17 mouse cellular contexts compared by ENCODE assay signal in the genomic region with DNA sequence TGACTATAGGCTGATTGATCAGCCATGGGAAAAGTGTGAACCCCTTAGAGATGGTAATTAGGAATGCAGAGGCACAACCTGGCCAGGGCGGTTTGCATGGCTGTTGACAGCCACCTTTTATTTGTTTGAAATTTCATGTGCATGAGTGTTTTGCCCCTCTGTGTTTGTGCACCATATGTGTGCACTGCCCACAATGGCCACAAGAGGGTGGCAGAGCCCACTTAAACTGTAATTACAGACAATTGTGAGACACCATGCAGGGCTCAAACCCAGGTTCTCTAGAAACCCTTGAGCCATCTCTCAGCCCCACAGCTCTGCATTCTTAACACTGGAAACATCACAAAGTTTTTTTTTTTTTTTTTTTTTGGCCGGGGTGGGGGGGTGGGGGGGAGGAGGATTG. TPM values are rescaled to one million over a fixed set of nuclear protein-coding genes. Genes with fewer than 3 reads are reported as not detected.
A peak's percentile ranks its signal among the peaks of the same experiment; 100 is the strongest.
DNase-seq lines count a peak whose midpoint lies in the region; ATAC-seq and TF ChIP-seq lines count a peak whose summit lies in the region.
"Had no signal": no experiment of that assay in that cellular context is flagged by ENCODE, and none has a peak within 500 bp of the region (broad histone marks: within the 10 kb centered on the region; RNA-seq: fewer than 3 reads in every experiment).

No protein-coding gene starts in this region.

- no peak for ATAC-seq in hindbrain, postnatal 0 days
- no peak for ATAC-seq in hindbrain, embryonic 14.5 days (ENCODE audit: low FRiP score)
- no peak for ATAC-seq in lung, postnatal 0 days
- ATAC-seq in G1E (ENCODE audit: extremely low read depth, insufficient number of reproducible peaks, low FRiP score, poor library complexity, severe bottlenecking), result no peak

- WGBS in hindbrain, postnatal 0 days, result 93% methylated on average over 2 of the region's 2 CpGs
- 94% methylated on average over 2 of the region's 2 CpGs for WGBS in hindbrain, embryonic 14.5 days
- WGBS in lung, postnatal 0 days, result 95% methylated on average over 2 of the region's 2 CpGs
- WGBS in lung, adult 2 months, result 85% methylated on average over 2 of the region's 2 CpGs
- 94% methylated on average over 2 of the region's 2 CpGs for WGBS in small intestine, adult 2 months

- H3K4me2 ChIP-seq in hindbrain, postnatal 0 days (ENCODE audit: low read depth, low read length), result no peak overlapping the region
- no peak overlapping the region for H3K4me2 ChIP-seq in hindbrain, embryonic 14.5 days (replicated peaks)
- no peak overlapping the region for H3K4me2 ChIP-seq in lung, postnatal 0 days (replicated peaks; ENCODE audit: low read depth, low read length)
- H3K4me2 ChIP-seq: hindbrain, embryonic 15.5 days; kidney, embryonic 15.5 days had no signal

- no peak for TF ChIP-seq POLR2A in lung, adult 2 months (IDR thresholded peaks at IDR 0.05; ENCODE audit: borderline replicate concordance, extremely low read depth, low read depth, low read length)
- TF ChIP-seq POLR2A in small intestine, adult 2 months (IDR thresholded peaks at IDR 0.05; ENCODE audit: low read depth, low read length), result no peak

- no peak for DNase-seq in hindbrain, postnatal 0 days (ENCODE audit: low spot score)
- DNase-seq in hindbrain, embryonic 14.5 days (ENCODE audit: low spot score), result no peak
- no peak for DNase-seq in lung, postnatal 0 days (ENCODE audit: low spot score)
- DNase-seq in lung, adult 2 months, result no peak
- no peak for DNase-seq in G1E (ENCODE audit: low spot score)
- no peak for DNase-seq in thymus, postnatal 14 days
- DNase-seq: adrenal gland, postnatal 10 days; layer of hippocampus, adult 9-11 months; spleen, adult 18-20 months had no signal

- no peak overlapping the region for H3K27ac ChIP-seq in hindbrain, postnatal 0 days
- H3K27ac ChIP-seq in hindbrain, embryonic 14.5 days, result no peak overlapping the region
- H3K27ac ChIP-seq in lung, postnatal 0 days (ENCODE audit: low read length), result no peak overlapping the region
- no peak overlapping the region for H3K27ac ChIP-seq in small intestine, adult 2 months (ENCODE audit: insufficient read depth, low read depth, low read length)
- H3K27ac ChIP-seq: hindbrain, embryonic 15.5 days; kidney, embryonic 15.5 days had no signal

- peaks cover 11% of the 10 kb centered on the region; the same call in 1 of the 2 replicates for H3K4me1 ChIP-seq in hindbrain, postnatal 0 days (ENCODE audit: insufficient read depth, low read length)
- H3K4me1 ChIP-seq in hindbrain, embryonic 14.5 days (replicated peaks; ENCODE audit: control insufficient read depth, insufficient read depth, low read length), result no peaks in the 10 kb centered on the region
- no peaks in the 10 kb centered on the region for H3K4me1 ChIP-seq in lung, postnatal 0 days (ENCODE audit: insufficient read depth, low read depth, low read length)
- no peaks in the 10 kb centered on the region for H3K4me1 ChIP-seq in lung, adult 2 months (ENCODE audit: control insufficient read depth, insufficient read depth, low read length)
- no peaks in the 10 kb centered on the region for H3K4me1 ChIP-seq in G1E (ENCODE audit: insufficient read depth, low read depth, low read length)
- no peaks in the 10 kb centered on the region; the same call in 1 of the 2 replicates for H3K4me1 ChIP-seq in small intestine, adult 2 months (ENCODE audit: control insufficient read depth, insufficient read depth, insufficient read length, low read length)

- H3K27me3 ChIP-seq in hindbrain, postnatal 0 days (ENCODE audit: insufficient read depth, low read length), result no peaks in the 10 kb centered on the region
- H3K27me3 ChIP-seq in hindbrain, embryonic 14.5 days (ENCODE audit: control insufficient read depth, insufficient read depth, low read length), result no peaks in the 10 kb centered on the region
- H3K27me3 ChIP-seq in lung, postnatal 0 days (replicated peaks; ENCODE audit: insufficient read depth, low read length), result no peaks in the 10 kb centered on the region
- no peaks in the 10 kb centered on the region for H3K27me3 ChIP-seq in G1E (ENCODE audit: insufficient read depth, low read length)
- H3K27me3 ChIP-seq in small intestine, adult 2 months (ENCODE audit: control insufficient read depth, insufficient read depth, low read length), result no peaks in the 10 kb centered on the region
- H3K27me3 ChIP-seq: hindbrain, embryonic 15.5 days; kidney, embryonic 15.5 days had no signal

- H3K36me3 ChIP-seq in hindbrain, postnatal 0 days (ENCODE audit: insufficient read depth, low read length), result no peaks in the 10 kb centered on the region
- no peaks in the 10 kb centered on the region for H3K36me3 ChIP-seq in hindbrain, embryonic 14.5 days (replicated peaks; ENCODE audit: control insufficient read depth, insufficient read depth)
- no peaks in the 10 kb centered on the region for H3K36me3 ChIP-seq in lung, postnatal 0 days (ENCODE audit: insufficient read depth, low read length)
- H3K36me3 ChIP-seq in G1E (replicated peaks), result no peaks in the 10 kb centered on the region
- no peaks in the 10 kb centered on the region for H3K36me3 ChIP-seq in small intestine, adult 2 months (ENCODE audit: control insufficient read depth, insufficient read depth, low read length)
- H3K36me3 ChIP-seq: hindbrain, embryonic 15.5 days; kidney, embryonic 15.5 days had no signal

- no peaks in the 10 kb centered on the region for H3K9me3 ChIP-seq in hindbrain, postnatal 0 days (ENCODE audit: low read length)
- peaks cover 3% of the 10 kb centered on the region; the same call in 1 of the 2 replicates for H3K9me3 ChIP-seq in hindbrain, embryonic 14.5 days (ENCODE audit: control insufficient read depth, low read length)
- no peaks in the 10 kb centered on the region for H3K9me3 ChIP-seq in lung, postnatal 0 days (ENCODE audit: low read length)
- H3K9me3 ChIP-seq in G1E (replicated peaks), result peaks cover 35% of the 10 kb centered on the region

- no peak overlapping the region for H3K4me3 ChIP-seq in hindbrain, postnatal 0 days (ENCODE audit: low read length)
- no peak overlapping the region for H3K4me3 ChIP-seq in hindbrain, embryonic 14.5 days (replicated peaks; ENCODE audit: low read length)
- H3K4me3 ChIP-seq in lung, postnatal 0 days (ENCODE audit: low read depth, low read length), result no peak overlapping the region
- no peak overlapping the region for H3K4me3 ChIP-seq in lung, adult 2 months (replicated peaks; ENCODE audit: extremely low read depth, low read depth, low read length)
- no peak overlapping the region for H3K4me3 ChIP-seq in G1E (ENCODE audit: low read depth, low read length)
- H3K4me3 ChIP-seq in small intestine, adult 2 months (ENCODE audit: low read depth, low read length), result no peak overlapping the region
- H3K4me3 ChIP-seq: hindbrain, embryonic 15.5 days; kidney, embryonic 15.5 days had no signal

- H3K9ac ChIP-seq in hindbrain, postnatal 0 days (replicated peaks; ENCODE audit: low read length), result no peak overlapping the region
- no peak overlapping the region for H3K9ac ChIP-seq in hindbrain, embryonic 14.5 days
- no peak overlapping the region for H3K9ac ChIP-seq in lung, postnatal 0 days (replicated peaks; ENCODE audit: low read depth)
- H3K9ac ChIP-seq: hindbrain, embryonic 15.5 days; kidney, embryonic 15.5 days had no signal

- no peak for TF ChIP-seq EP300 in lung, postnatal 0 days (IDR thresholded peaks at IDR 0.05)

- TF ChIP-seq CTCF in hindbrain, postnatal 0 days (IDR thresholded peaks at IDR 0.05; ENCODE audit: low read depth), result peak; percentile 49
- peak; percentile 44; the same call in 1 of the 2 replicates for TF ChIP-seq CTCF in lung, postnatal 0 days (IDR thresholded peaks at IDR 0.05)
- no peak for TF ChIP-seq CTCF in lung, adult 2 months (IDR thresholded peaks at IDR 0.05; ENCODE audit: insufficient read depth, low read length)
- TF ChIP-seq CTCF in G1E (IDR thresholded peaks at IDR 0.05; ENCODE audit: low read depth, low read length), result 0 out of 2 replicates have a peak, but pooled peaks have one; percentile 7
- TF ChIP-seq CTCF in small intestine, adult 2 months (IDR thresholded peaks at IDR 0.05; ENCODE audit: extremely low read depth, insufficient read length, insufficient replicate concordance, low read depth, low read length), result peak; percentile 32; the same call in 1 of the 2 replicates

RNA-seq across cellular contexts. Expression of a gene that starts 19.7 kb away (rescaled TPM):
- 213 and 250 TPM in 2 replicates for total RNA-seq in hindbrain, postnatal 0 days (2014; rRNA removed)
- polyA plus RNA-seq in hindbrain, postnatal 0 days (2015; fragmentation: Nextera tagmentation; extraction: Ambion mirVana), result 196 and 214 TPM in 2 replicates
- 256 and 290 TPM in 2 replicates for polyA plus RNA-seq in hindbrain, embryonic 14.5 days (2014; fragmentation: Nextera tagmentation; extraction: Ambion mirVana)
- polyA plus RNA-seq in lung, postnatal 0 days (2015; fragmentation: Nextera tagmentation; extraction: Ambion mirVana), result 3.1 and 4.0 TPM in 2 replicates
- polyA plus RNA-seq in lung, adult 2 months (2012; rRNA removed), result 1.6 and 1.9 TPM in 2 replicates
- total RNA-seq in G1E (2014; fragmentation: Nextera tagmentation) (not detected in 2 replicates), G1E (2017) (0.17 and 0.55 TPM in 2 replicates)
- polyA plus RNA-seq in G1E (2012), result not detected in 2 replicates
- 2.0 and 3.2 TPM in 2 replicates for polyA plus RNA-seq in small intestine, adult 2 months (2012; rRNA removed)
- total RNA-seq: megakaryocyte progenitor cell, adult 5-6 weeks; monocyte, adult 5-6 weeks had no signal

RNA-seq across cellular contexts. Expression of a gene that starts 40.7 kb away (rescaled TPM):
- not detected in 2 replicates for total RNA-seq in hindbrain, postnatal 0 days (2014; rRNA removed)
- 0.08 TPM in 2 replicates for polyA plus RNA-seq in hindbrain, postnatal 0 days (2015; fragmentation: Nextera tagmentation; extraction: Ambion mirVana)
- polyA plus RNA-seq in hindbrain, embryonic 14.5 days (2014; fragmentation: Nextera tagmentation; extraction: Ambion mirVana), result 0.13 TPM in 1 of 2 replicates, not detected in the other
- not detected in 2 replicates for polyA plus RNA-seq in lung, postnatal 0 days (2015; fragmentation: Nextera tagmentation; extraction: Ambion mirVana)
- 0.05 TPM in 1 of 2 replicates, not detected in the other for polyA plus RNA-seq in lung, adult 2 months (2012; rRNA removed)
- total RNA-seq in G1E (2014; fragmentation: Nextera tagmentation) (not detected in 2 replicates), G1E (2017) (not detected in 2 replicates)
- polyA plus RNA-seq in G1E (2012), result not detected in 2 replicates
- not detected in 2 replicates for polyA plus RNA-seq in small intestine, adult 2 months (2012; rRNA removed)
- total RNA-seq: adrenal gland, postnatal 10 days; left cerebral cortex, postnatal 36 days; megakaryocyte progenitor cell, adult 5-6 weeks; monocyte, adult 5-6 weeks had no signal
- polyA plus RNA-seq: kidney, embryonic 15.5 days; liver, embryonic 16.5 days; stomach, embryonic 16.5 days had no signal

Comparison
In these comparisons a context has a peak if more than half of its experiments do, and no peak if none do; other contexts are left out.
1. RNA of a gene that starts 19.7 kb away (polyA plus RNA-seq): 256 to 290 TPM in hindbrain, embryonic 14.5 days and 196 to 214 TPM in hindbrain, postnatal 0 days; 2.0 to 3.2 TPM in small intestine, adult 2 months, 3.1 to 4.0 TPM in lung, postnatal 0 days, 1.6 to 1.9 TPM in lung, adult 2 months and not detected in G1E; every median in the first group is over 10 times any median in the second.